Mouse (Mus musculus): ENCODE results near the gene Crebl2.
A peak's percentile ranks its signal among the peaks of the same experiment; 100 is the strongest.

The Crebl2 gene

DNA sequence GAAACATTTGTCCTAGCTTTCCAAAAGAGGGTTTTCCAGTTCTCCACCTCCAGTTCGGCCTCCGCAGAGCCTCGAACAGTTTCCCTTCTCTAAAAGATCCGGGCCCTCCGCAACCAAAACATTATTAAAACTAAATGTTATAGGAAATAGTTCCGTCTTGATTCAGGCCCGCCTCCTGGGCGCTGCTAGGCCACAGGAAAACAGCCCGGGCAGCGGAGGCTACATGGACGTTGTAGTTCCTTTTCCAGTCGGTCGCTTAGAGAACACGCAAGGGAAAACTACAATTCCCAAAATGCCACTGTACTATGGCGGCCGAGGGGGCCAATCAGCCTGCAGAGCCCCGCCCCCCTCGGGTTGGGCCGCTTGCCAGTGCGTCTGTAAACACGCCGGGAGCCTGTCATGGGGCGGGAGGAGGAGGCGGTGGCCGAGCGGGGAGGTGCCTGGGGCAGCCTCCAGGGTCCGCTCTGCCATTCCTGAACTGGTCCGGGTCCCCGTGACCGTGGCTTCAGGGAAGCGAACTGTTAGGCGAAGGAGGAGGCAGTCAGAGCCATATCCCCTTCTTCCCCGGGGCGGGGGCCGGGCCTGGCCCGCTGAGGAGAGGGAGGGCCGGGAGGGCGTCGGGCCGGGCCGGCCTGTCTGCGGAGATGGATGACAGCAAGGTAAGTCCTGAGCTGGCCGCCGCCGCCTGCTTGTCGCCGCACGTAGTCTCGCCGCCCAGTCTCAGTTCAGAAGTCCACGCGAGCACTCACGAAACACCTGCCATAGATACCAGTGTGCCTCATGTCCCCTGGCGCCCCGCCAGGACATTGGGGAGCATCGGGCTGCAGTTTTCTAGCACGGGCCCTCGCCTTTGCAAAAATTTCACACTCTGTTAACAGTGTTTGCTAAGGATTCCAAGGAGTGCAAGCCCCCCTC is at the start of gene Crebl2:
TSS of gene Crebl2 (plus strand) at position 369 of the 915 bp plus-strand sequence.
- peak; percentile 84 for DNase-seq (ENCODE audit: extremely low read depth, low read depth, low spot score)

DNA sequence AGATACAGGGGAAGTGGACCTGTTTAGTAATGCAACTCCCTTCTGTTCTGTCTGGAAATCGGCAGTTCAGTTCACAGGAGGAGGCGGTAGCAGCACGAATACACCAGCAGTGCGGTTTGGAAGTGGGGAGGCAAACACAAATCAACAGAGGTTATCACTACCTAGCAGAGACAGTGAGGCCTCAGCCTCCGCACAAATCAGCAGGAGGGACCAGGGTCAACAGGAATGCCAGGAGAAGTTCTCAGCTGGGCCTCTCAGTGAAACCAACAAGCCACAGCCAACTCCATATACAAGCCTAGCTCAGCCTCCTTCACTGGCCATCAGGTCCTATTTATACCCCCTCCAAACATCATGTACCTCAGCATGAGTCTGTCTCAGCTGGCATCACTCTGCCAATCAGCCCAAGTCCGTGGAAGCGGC is 48.5 kb upstream of the Crebl2 start:
- DNase-seq (ENCODE audit: extremely low read depth, low read depth, low spot score) = no peak

DNA sequence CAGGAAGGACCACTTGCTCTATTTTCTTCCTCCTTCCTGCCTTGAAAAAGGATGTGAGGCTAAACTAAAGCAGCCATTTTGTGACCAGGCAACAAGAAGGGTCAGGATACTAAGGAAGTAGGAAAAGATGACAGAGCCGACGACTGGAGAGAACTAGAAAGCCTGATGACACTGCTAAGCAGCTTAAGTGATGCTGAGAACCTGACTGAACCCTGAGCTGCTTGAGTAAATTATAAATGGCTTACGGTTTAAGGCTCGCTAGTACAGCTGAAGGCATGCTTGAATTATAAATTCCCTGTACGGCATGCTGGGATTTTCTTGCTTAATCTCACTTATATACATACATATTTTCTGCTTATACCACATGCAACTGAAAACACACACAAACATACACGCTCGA is 47.1 kb upstream of the Crebl2 start:
- DNase-seq (ENCODE audit: extremely low read depth, low read depth, low spot score) = no peak

DNA sequence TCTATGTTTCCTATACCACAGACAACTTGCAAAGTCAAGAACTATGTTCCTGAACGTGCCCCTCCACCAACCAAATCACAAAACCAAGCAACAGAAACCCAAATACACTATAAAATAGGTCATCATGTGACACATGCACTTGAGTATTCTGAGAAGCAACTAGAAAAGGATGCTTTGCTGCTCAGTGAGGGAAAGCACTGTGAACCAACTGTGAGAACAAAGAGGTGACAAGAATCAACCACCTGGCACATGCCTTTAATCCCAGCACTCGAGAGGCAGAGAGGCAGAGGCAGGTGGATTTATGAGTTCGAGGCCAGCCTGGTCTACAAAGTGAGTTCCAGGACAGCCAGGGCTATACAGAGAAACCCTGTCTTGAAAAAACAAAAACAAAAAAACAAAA is 43.5 kb upstream of the Crebl2 start:
- DNase-seq (ENCODE audit: extremely low read depth, low read depth, low spot score) = no peak

DNA sequence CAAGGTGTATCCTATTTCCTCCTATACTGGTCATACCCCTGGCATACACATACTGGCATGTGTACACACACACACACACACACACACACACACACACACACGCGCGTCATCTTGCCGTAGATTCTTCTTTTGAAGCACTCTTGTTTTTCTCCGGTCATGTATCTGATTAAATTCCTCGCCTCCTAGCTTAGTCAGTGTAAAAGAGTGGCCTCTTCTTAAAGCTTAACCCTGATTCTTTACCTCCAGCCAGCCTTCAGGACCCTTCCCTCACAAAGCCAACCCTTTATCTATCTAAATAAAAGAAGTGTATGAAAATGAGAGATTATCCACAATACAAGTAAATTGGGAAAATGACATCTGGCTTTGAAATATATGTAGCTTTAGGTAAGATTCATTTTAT is 40.9 kb upstream of the Crebl2 start:
- DNase-seq (ENCODE audit: extremely low read depth, low read depth, low spot score) = no peak

DNA sequence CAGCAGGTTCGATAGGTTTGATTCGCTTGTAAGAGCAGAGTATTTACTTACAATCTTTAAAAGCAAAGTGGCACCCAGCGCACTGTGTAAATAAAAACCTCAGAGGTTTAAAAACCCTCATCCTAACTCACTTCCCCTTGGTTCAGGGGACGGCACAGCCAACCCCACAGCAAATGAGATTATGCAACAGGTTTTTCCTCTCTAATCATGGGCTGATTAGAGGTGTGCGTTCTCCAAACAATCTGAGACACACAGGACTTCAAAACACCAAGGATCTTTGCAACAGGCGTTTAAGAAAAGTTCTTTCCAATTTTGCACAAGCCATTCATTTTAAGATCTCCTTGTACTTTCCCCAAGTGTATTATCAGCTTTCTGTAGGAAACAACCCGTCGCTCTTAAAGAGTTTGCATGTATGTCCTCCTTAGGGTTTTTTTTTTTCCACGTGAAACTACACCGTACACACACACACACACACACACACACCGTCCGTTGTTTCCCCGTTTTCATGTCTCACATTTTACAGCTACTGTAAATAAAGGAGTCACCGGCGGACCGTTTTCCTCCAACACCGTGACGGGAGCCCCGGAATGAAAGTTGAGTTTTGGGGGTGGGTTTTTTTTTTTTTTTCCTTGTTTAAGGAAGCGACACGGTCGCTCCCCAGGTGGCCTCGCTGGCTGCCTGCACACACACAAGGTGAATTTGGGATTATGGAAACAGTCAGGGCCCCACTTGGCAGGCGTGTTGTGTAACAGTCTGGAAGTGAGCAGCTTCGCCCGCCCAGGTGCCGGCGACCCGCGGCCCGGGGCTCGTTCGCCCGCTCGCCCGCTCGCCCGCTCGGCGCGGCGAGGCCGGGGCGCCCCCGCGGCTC is 38.5 kb upstream of the Crebl2 start:
- no peak for DNase-seq (ENCODE audit: extremely low read depth, low read depth, low spot score)

DNA sequence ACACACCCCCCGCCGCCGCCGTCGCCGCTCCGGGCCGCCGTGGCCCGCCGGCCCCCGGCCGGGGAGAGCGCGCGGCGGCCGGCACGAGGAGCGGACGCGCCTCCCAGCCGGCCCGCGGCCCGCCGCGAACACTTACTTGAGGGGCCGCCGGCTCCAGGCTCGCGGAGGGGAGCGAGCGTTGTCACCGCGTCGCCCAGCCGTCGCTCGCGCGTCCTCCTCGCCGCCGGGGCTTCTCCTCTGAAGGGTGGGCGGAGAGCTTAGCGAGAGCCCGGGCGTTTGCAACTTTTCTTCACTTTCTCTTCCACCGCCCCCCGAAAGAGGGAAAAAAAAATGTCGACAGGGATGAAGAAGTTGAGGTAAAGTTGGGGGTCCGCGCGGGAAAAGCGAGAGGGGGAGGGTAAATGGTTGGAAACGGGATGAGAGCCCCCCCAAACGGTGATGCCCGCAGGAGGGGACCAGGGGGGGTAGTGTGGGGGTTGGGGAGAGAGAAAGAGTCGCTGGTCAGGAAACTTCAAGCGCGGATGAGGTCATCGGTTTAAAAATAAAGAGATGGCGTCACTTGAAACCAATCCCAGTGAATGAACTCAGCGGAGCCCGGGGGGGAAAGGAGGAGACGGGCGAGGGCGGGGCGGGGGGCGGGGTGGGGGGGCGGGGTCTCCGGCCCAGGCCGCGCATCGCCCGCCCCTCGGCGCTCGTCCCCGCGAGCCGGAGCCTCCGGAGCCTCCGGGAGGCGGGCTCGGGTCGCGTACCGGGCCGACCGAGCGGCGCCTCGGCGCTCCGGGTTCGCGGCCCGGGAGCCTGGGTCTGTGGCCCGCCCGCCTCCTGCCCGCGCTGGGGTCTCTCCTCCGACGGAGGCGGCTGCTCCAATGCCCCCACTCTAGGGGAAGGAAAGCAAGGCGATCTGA is 37.6 kb upstream of the Crebl2 start, which contains the start of gene Dusp16:
TSS of gene Dusp16 (minus strand) at position 485 of the 905 bp plus-strand sequence.
- no peak for DNase-seq (ENCODE audit: extremely low read depth, low read depth, low spot score)

DNA sequence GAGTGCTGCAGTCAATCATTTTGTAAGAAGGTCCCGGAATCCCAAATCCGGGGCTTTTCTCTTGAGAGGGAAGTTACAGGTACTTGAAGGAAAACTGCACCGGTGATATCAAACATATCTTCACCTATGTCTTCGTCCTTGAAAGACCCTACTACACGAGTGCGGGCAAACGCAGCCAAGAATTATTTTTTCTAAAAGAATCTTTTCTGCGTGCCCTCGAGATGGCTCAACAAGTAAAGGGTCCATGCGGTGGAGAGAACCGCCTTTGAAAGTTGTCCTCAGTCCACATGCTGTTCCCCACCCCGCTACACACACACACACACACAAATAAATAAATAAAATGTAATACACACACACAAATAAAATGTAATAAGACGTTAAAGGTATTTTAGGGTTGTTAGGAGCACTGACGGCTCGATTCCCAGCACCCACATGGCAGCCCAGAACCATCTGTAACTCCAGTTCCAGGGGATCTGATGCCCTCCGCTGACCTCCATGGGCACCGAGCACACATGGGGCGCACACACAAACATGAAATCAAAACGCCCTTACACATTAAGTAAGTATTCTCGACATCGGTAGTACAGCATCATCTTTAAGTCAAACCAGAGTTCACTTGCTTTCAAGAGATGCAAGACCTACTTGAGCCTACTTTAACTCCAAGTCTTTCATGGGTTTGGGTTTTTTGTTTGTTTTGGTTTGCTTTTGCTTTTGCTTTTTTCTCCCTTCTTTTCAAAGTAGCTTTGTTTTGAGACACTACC is 36.7 kb upstream of the Crebl2 start:
- no peak for DNase-seq (ENCODE audit: extremely low read depth, low read depth, low spot score)

DNA sequence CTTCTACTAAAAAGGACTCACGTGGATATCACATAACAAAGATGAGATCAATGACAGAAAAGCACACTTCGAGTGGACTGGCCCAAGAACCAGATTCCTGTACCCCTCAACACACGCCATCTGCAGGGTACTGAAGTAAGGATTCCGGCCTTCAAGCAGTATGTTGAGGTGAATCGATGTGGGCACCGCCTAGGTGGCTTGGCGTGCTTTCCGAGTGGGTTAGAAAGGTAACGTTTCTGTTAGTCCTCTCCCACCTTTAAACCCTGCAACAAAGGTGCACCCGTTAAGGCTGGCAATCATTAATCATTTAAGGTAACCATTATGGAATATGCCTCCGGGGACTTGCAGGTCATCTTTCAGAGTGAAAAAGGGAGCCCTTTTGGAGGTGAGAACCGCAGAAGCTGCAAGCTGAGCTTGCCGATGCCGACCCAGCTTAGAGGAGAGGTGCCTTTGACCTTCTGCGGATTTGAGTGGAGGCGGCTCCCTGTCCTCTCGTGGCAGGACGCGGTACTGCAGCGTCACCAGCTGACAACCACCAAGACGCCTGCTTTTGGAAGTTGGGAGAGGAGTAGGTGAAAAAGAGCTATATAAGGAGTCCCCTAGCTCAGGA is 35.9 kb upstream of the Crebl2 start:
- no peak for DNase-seq (ENCODE audit: extremely low read depth, low read depth, low spot score)

DNA sequence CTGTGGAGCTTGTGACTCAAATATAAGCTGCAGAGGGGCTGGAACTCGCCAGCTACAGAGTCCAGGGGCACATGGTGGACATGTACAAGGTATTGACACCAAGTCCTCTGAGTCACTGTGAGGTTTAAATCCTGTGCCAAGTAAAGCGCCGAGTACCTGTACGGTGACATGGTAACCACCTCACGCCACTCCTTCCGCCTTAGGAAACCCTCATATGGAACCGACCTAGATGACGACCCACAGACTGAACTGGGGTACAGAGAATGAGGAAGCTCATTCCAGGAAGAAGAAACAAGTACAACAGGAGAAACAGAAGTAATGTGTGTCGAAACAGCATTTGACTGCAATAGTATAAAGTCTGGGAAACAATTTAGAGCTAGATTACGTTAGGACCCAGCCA is 33.7 kb upstream of the Crebl2 start:
- no peak for DNase-seq (ENCODE audit: extremely low read depth, low read depth, low spot score)

DNA sequence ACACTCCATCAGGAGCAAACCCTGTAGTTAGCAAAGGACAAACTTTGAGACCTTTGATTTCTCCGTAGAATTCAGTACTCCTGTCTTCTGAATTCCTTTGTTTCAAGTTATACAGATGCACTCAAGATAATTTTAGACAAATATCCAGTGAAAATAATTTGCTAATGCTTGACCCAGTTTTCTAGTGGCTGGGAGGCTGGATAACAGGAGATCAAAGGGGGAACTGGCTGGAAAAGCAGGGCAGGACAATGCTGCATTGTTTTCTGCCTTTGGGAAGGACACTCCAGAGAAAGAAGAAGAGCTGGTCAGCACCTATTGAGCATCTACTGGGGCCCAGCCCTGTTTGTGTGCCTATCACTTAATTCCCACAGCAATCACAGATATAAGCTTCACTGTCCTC is 28.5 kb upstream of the Crebl2 start:
- DNase-seq (ENCODE audit: extremely low read depth, low read depth, low spot score) = no peak

DNA sequence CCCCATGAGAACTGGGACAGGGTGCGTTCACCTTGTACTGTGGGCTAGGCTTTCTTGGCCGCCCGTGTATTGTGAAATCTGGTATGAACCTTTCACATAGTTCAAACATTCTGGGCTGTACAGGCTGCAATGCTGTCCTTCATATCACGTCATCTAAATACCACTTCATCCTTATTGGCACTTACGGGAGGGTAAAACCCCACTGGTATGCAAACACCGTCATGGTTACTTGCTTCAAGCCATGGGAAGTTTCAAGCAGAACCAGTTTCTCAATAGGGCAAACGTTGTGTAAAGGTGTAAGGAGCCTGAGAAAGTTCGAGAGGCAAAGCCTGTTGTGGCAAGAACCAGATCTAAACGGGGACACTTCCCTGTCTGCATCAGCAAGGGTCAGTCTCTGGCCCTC is 27.3 kb upstream of the Crebl2 start:
- DNase-seq (ENCODE audit: extremely low read depth, low read depth, low spot score) = peak; percentile 100

DNA sequence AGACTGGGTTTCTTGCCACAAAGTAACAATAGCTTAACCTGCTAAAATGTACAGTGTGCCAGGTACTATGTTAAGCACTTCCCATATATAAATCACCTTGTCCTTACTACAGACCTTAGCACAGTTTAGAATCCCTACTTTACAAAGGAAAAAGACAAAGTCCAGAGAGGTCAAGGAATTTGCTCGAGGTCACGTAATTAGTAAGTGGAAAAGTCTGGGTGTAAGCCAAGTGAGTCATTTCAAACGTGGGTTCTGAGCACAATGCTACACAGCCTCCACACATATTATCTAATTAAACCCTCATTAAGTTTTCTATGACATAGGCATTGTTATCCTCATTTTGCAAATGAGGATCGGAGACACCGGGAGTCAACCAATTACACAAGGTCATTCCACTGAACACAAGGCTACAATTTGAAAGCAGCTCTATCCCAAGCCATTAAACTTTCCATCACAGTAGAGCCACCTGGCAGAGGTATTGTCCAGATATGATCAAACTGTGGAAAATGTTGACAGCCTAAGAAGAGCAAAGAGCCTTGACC is 25.1 kb upstream of the Crebl2 start:
- DNase-seq (ENCODE audit: extremely low read depth, low read depth, low spot score) = no peak

DNA sequence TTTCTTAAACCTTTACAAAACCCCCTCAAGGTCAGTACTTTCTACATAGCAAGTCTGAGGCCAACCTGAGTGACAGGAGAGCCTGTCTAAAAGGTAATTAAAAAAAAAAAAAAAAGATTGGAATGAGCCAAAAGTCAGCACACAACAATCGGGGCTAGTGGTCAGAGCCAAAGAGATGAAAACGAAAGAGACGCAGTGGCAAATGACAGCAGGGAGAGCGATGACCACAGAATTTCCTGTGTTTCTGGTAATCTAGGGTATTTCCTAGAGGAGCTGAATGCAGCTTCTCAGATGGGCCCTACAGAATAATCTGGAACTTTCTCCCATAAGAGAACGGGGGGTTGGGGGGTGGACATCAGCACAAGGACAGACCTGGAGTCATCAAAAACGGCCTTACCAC is 23.8 kb upstream of the Crebl2 start:
- DNase-seq (ENCODE audit: extremely low read depth, low read depth, low spot score) = no peak

DNA sequence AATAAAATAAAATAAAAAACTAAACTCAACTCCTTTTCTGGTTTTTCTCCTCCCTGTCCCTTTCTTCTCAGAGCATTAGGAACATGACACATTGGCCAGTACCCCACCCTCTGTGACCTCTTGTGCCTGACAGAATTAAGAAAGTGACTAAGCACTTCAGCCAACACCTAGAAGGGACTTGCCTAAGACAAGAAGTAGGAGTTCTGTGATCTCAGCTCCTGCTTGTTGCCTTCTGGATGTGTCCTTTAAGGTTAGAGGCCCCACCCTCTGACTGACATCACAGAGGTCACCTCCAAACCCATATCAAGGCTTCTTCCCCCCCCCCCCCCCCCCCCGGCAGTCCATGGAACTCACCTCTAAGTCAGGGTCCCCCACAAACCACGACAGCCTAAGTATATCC is 22.9 kb upstream of the Crebl2 start:
- DNase-seq (ENCODE audit: extremely low read depth, low read depth, low spot score) = no peak

DNA sequence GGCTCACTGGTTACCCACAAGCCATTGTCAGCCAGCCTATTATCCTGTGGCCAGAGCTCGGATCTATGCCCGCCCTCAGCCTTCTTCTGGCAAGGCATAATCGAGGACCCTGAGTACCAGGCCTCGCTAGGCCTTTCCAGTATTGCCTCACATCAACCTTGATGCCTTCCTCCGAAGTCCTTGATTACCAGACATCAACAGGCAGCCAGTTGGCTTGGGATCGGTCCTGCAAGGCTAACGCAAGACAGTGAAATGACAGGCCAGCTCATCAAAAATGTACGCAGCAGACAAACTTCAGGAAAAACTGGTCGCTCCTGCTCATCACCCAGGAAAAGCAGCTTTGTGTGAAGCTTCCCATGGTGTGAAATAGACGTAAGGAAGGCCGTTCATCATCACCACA is 22.2 kb upstream of the Crebl2 start:
- DNase-seq (ENCODE audit: extremely low read depth, low read depth, low spot score) = peak; percentile 92

DNA sequence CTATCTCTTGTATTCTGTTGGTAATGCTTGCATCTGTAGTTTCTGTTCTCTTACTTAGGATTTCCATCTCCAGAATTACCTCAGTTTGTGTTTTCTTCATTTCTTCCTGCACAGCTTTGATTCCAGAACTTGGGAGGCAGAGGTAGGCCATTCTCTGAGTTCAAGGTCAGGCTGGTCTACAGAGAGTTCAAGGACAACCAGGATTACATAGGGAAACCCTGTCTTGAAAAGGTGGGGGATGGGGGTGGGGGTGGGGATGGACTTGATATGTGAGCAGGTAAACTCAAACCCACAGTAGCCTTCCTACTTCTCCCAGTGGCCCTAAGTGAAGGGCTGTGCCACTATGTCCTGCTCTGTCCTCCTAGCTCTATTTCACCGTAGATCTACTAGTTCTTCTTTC is 16.9 kb upstream of the Crebl2 start:
- DNase-seq (ENCODE audit: extremely low read depth, low read depth, low spot score) = no peak

DNA sequence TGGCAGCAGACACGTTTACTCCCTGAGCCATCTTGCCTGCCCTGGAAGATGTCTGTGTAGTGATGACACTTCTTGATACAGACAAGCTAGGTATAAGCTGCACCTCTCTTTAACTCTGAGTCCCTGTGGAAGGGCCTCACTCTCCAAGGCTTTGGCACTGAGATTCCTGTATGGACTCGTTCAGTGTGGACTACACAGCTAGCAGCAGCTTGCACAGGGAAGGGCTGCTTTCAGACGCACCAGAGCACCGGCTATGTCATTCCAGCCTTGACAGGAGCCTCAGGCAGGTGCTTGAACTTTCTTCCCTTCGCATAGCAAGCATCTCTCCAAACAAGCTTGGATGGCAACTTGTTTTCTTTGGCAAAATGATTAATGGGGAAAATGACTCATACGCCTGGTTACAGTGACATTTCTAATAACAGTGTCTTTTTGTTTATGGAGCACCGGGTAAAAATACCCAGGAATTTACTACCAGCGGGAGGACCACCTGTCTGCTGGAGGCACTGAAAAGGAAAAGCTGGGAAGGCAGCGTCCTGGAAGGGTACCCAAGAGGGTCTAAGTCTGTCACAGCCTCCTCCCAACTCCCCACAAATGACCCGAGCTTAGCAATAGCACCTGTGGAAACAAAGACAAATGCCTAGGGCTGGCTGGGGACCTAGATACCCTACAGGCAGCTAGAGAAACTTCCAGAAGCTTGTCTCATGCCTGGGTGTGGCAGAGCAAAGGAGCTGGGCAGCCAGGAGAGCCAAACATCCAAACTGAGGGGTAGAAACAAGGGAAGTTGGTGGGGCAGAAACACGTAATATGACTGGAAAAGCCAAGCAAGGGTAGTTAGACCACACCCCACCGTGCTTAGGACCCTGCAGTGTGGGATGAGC is 12.7 kb upstream of the Crebl2 start:
- no peak for DNase-seq (ENCODE audit: extremely low read depth, low read depth, low spot score)
